16 mouse cellular contexts compared by ENCODE assay signal in genomic region chr13:25254478-25255263, GRCm38 (mm10). TPM values are rescaled to one million over a fixed set of nuclear protein-coding genes. Genes with fewer than 3 reads are reported as not detected.
DNase-seq lines count a peak whose midpoint lies in the region; ATAC-seq and TF ChIP-seq lines count a peak whose summit lies in the region.
"Had no signal": no experiment of that assay in that cellular context is flagged by ENCODE, and none has a peak within 500 bp of the region (broad histone marks: within the 10 kb centered on the region; RNA-seq: fewer than 3 reads in every experiment).

No protein-coding gene starts in this region.

- no peak overlapping the region for H3K27ac ChIP-seq in lung, embryonic 14.5 days (ENCODE audit: low read depth)
- no peak overlapping the region for H3K27ac ChIP-seq in embryonic facial prominence, embryonic 11.5 days (replicated peaks; ENCODE audit: low read depth, low read length)
- H3K27ac ChIP-seq in stomach, embryonic 15.5 days = peak overlapping the region; percentile 37; the same call in 1 of the 2 replicates
- H3K27ac ChIP-seq: heart, embryonic 15.5 days; hindbrain, embryonic 15.5 days; liver, embryonic 15.5 days; midbrain, embryonic 13.5 days had no signal

- peak; percentile 83; the same call in 1 of the 2 replicates for ATAC-seq in lung, embryonic 14.5 days (ENCODE audit: insufficient read depth)
- no peak for ATAC-seq in embryonic facial prominence, embryonic 11.5 days (replicated peaks; ENCODE audit: insufficient number of reproducible peaks, low FRiP score, low TSS enrichment, low read depth)
- ATAC-seq in stomach, embryonic 15.5 days (ENCODE audit: insufficient read depth, low FRiP score, low read depth) = peak; percentile 75; the same call in 1 of the 2 replicates
- ATAC-seq: midbrain, embryonic 13.5 days had no signal

- no peaks in the 10 kb centered on the region for H3K36me3 ChIP-seq in lung, embryonic 14.5 days (ENCODE audit: insufficient read depth)
- no peaks in the 10 kb centered on the region for H3K36me3 ChIP-seq in embryonic facial prominence, embryonic 11.5 days (replicated peaks; ENCODE audit: control insufficient read depth, insufficient read depth, low read depth, low read length)
- H3K36me3 ChIP-seq in stomach, embryonic 15.5 days = no peaks in the 10 kb centered on the region
- H3K36me3 ChIP-seq: heart, embryonic 15.5 days; hindbrain, embryonic 15.5 days; liver, embryonic 15.5 days had no signal

- no peak overlapping the region for H3K4me3 ChIP-seq in lung, embryonic 14.5 days (ENCODE audit: low read depth, low read length)
- no peak overlapping the region for H3K4me3 ChIP-seq in embryonic facial prominence, embryonic 11.5 days (ENCODE audit: low read depth, low read length)
- no peak overlapping the region for H3K4me3 ChIP-seq in stomach, embryonic 15.5 days (replicated peaks)
- H3K4me3 ChIP-seq: heart, embryonic 15.5 days; hindbrain, embryonic 15.5 days; liver, embryonic 15.5 days; midbrain, embryonic 13.5 days had no signal

- H3K27me3 ChIP-seq in lung, embryonic 14.5 days (ENCODE audit: insufficient read depth, low read length) = no peaks in the 10 kb centered on the region
- no peaks in the 10 kb centered on the region for H3K27me3 ChIP-seq in embryonic facial prominence, embryonic 11.5 days (ENCODE audit: control insufficient read depth, insufficient read depth, low read length)
- H3K27me3 ChIP-seq in stomach, embryonic 15.5 days (replicated peaks) = no peaks in the 10 kb centered on the region
- H3K27me3 ChIP-seq: heart, embryonic 15.5 days; hindbrain, embryonic 15.5 days; liver, embryonic 15.5 days; midbrain, embryonic 13.5 days had no signal

- TF ChIP-seq CTCF in lung, embryonic 14.5 days (IDR thresholded peaks at IDR 0.05; ENCODE audit: low read depth) = no peak

- no peaks in the 10 kb centered on the region for H3K9me3 ChIP-seq in lung, embryonic 14.5 days (ENCODE audit: low read depth, low read length)
- no peaks in the 10 kb centered on the region for H3K9me3 ChIP-seq in embryonic facial prominence, embryonic 11.5 days (replicated peaks; ENCODE audit: control insufficient read depth, low read length)
- no peaks in the 10 kb centered on the region for H3K9me3 ChIP-seq in stomach, embryonic 15.5 days
- H3K9me3 ChIP-seq: heart, embryonic 15.5 days; hindbrain, embryonic 15.5 days; liver, embryonic 15.5 days; midbrain, embryonic 13.5 days had no signal

- 50% methylated on average over 9 of the region's 9 CpGs for WGBS in lung, embryonic 14.5 days
- WGBS in embryonic facial prominence, embryonic 11.5 days = 63% methylated on average over 9 of the region's 9 CpGs
- WGBS in stomach, embryonic 15.5 days = 44% methylated on average over 9 of the region's 9 CpGs

- no peak overlapping the region for H3K9ac ChIP-seq in lung, embryonic 14.5 days
- H3K9ac ChIP-seq in embryonic facial prominence, embryonic 11.5 days (replicated peaks; ENCODE audit: low read length) = no peak overlapping the region
- no peak overlapping the region for H3K9ac ChIP-seq in stomach, embryonic 15.5 days
- H3K9ac ChIP-seq: heart, embryonic 15.5 days; hindbrain, embryonic 15.5 days; liver, embryonic 15.5 days; midbrain, embryonic 13.5 days had no signal

- DNase-seq in heart, postnatal 4 days = peak; percentile 16
- no peak for DNase-seq in heart, adult 8-10 months (ENCODE audit: low spot score)
- DNase-seq in lung, embryonic 14.5 days = peak; percentile 58
- no peak for DNase-seq in lung, adult 18-20 months
- DNase-seq in embryonic facial prominence, embryonic 11.5 days (ENCODE audit: low spot score) = peak; percentile 52
- no peak for DNase-seq in cerebellum, postnatal 36 days
- DNase-seq: adrenal gland, postnatal 10 days; cerebellum, adult 2 months; layer of hippocampus, postnatal 36 days; right cerebral cortex, postnatal 14 days; thymus, adult 18-20 months had no signal

- no peak overlapping the region for H3K4me2 ChIP-seq in lung, embryonic 14.5 days
- H3K4me2 ChIP-seq in embryonic facial prominence, embryonic 11.5 days (ENCODE audit: low read depth, low read length) = no peak overlapping the region
- no peak overlapping the region for H3K4me2 ChIP-seq in stomach, embryonic 15.5 days
- H3K4me2 ChIP-seq: heart, embryonic 15.5 days; hindbrain, embryonic 15.5 days; liver, embryonic 15.5 days; midbrain, embryonic 13.5 days had no signal

- no peaks in the 10 kb centered on the region for H3K4me1 ChIP-seq in lung, embryonic 14.5 days (ENCODE audit: insufficient read depth)
- H3K4me1 ChIP-seq in embryonic facial prominence, embryonic 11.5 days (ENCODE audit: control insufficient read depth, insufficient read depth, low read length) = no peaks in the 10 kb centered on the region
- no peaks in the 10 kb centered on the region for H3K4me1 ChIP-seq in stomach, embryonic 15.5 days
- H3K4me1 ChIP-seq: heart, embryonic 15.5 days; hindbrain, embryonic 15.5 days; liver, embryonic 15.5 days; midbrain, embryonic 13.5 days had no signal

RNA-seq across cellular contexts. Expression of gene Nrsn1, which starts 15.6 kb away (rescaled TPM):
- under 1 TPM in 1 of 2 experiments, not detected in 1; 0.14 TPM for total RNA-seq in heart, postnatal 4 days (2021)
- under 1 TPM in 3 of 4 experiments, not detected in 1; 0.19 to 0.28 (median 0.20) TPM for total RNA-seq in heart, adult 8-10 months (2022)
- polyA plus RNA-seq in lung, embryonic 14.5 days (2014; fragmentation: Nextera tagmentation; extraction: Ambion mirVana) = 0.24 and 0.46 TPM in 2 replicates
- polyA plus RNA-seq in embryonic facial prominence, embryonic 11.5 days (2014; fragmentation: Nextera tagmentation; extraction: Ambion mirVana) = 7.2 and 8.0 TPM in 2 replicates
- 4.1 and 4.8 TPM in 2 replicates for polyA plus RNA-seq in stomach, embryonic 15.5 days (2015; fragmentation: Nextera tagmentation; extraction: Ambion mirVana)
- polyA plus RNA-seq: liver, embryonic 15.5 days had no signal

Comparison
In these comparisons a context has a peak if more than half of its experiments do, and no peak if none do; other contexts are left out.
1. DNase-seq: peak in heart, postnatal 4 days (single experiment), lung, embryonic 14.5 days (single experiment) and embryonic facial prominence, embryonic 11.5 days (single experiment); none in heart, adult 8-10 months (single experiment), lung, adult 18-20 months (0 of 2) and cerebellum, postnatal 36 days (0 of 2).